Mouse (Mus musculus) cerebellum, adult 2 months (tissue): Measurements from ENCODE around the gene Lypd4.

Source experiments
- CTCF ChIP-seq: fragments of 200-500 bp; IDR thresholded peaks from 2 replicates; pipeline ENCODE4 v1.5.1; 2011; ENCODE audit warnings: low read depth, mild to moderate bottlenecking, control low read depth, low read length, moderate library complexity, borderline replicate concordance; ENCODE audit not compliant: insufficient read depth
- POLR2A ChIP-seq: fragments of 200-500 bp; IDR thresholded peaks from 2 replicates; pipeline ENCODE4 v1.6.1; 2011; ENCODE audit warnings: low read length, control low read depth, borderline replicate concordance; ENCODE audit not compliant: insufficient read depth

GRCm38 (mm10) chr7:24817502-24817901 lies 52.2 kb downstream of the Lypd4 start:
- TF ChIP-seq CTCF (peak; percentile 97), POLR2A (no peak)
